Mouse (Mus musculus) midbrain, embryonic 13.5 days (tissue): ENCODE results near the gene Ddx41. TPM values are rescaled to one million over a fixed set of nuclear protein-coding genes. Genes with fewer than 3 reads are reported as not detected.

ENCODE experiments used
- ATAC-seq: fragments of 200-750 bp; cut with Nextera tagmentation; 2 replicates; pipeline ENCODE4 v1.8.0; 2017; ENCODE audit warnings: mild to moderate bottlenecking, moderate TSS enrichment, moderate library complexity
- H3K27ac ChIP-seq: fragments of 300-500 bp; sonication (generic); 2 replicates; pipeline ENCODE4 v1.5.1; 2015; ENCODE audit warnings: inconsistent platforms, mild to moderate bottlenecking, moderate library complexity
- H3K27me3 ChIP-seq: fragments of 300-500 bp; sonication (generic); 2 replicates; pipeline ENCODE4 v1.6.1; 2015; ENCODE audit warnings: mild to moderate bottlenecking, inconsistent platforms
- H3K36me3 ChIP-seq: fragments of 300-500 bp; sonication (generic); 2 replicates; pipeline ENCODE4 v1.6.1; 2015; ENCODE audit warnings: mild to moderate bottlenecking, inconsistent platforms
- H3K4me1 ChIP-seq: fragments of 300-500 bp; sonication (generic); replicated peaks from 2 replicates; pipeline ENCODE4 v1.6.1; 2015; ENCODE audit warnings: inconsistent platforms
- H3K4me2 ChIP-seq: fragments of 300-500 bp; sonication (generic); replicated peaks from 2 replicates; pipeline ENCODE4 v1.6.1; 2015; ENCODE audit warnings: moderate library complexity, mild to moderate bottlenecking, inconsistent platforms
- H3K4me3 ChIP-seq: fragments of 300-500 bp; sonication (generic); replicated peaks from 2 replicates; pipeline ENCODE4 v1.5.1; 2015; ENCODE audit warnings: mild to moderate bottlenecking, inconsistent platforms
- H3K9ac ChIP-seq: fragments of 300-500 bp; sonication (generic); replicated peaks from 2 replicates; pipeline ENCODE4 v1.6.1; 2015; ENCODE audit warnings: mild to moderate bottlenecking, inconsistent platforms
- H3K9me3 ChIP-seq: fragments of 300-500 bp; sonication (generic); 2 replicates; pipeline ENCODE4 v1.6.1; 2016; ENCODE audit warnings: mild to moderate bottlenecking, inconsistent platforms
- WGBS: fragments of 180-500 bp; shearing (Covaris S2); methylation state at CpG from one replicate; pipeline ENCODE4 v1.1.7; 2015; 5-methylcytosine and 5-hydroxymethylcytosine counted together
- microRNA-seq: library from miRNA; unstranded; fragments of <30 nt; microRNA quantifications from one replicate; pipeline ENCODE4, GENCODE M21; 2016
- polyA plus RNA-seq: library from polyadenylated mRNA; unstranded; fragments of >200 nt; fragmentation: Nextera tagmentation; extraction: Ambion mirVana; gene quantifications from 2 replicates; pipeline ENCODE4 v1.2.1, GENCODE M21; 2015

The Ddx41 gene
- polyA plus RNA-seq, 1 experiment from 2014 or later = 66.6 TPM

DNA sequence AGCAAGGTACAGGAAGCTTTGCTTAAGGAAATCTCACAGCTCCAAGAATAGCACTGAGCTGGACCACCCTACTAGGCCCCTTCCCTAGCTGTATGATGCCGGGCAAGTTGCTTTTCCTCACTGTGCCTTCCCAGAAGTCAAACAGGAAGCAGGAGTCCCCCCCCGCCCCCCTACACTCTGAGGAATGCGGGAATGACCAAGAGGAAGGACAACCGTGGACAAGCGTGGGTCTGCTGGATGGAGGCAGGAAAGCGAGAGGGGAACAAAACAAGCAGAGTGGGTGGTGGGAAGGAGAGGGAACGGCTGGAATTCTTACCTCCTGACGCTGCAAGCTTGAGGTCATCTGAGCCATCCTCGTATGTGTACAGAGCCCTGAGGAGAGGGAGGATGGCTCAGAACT lies 53.4 kb downstream of the Ddx41 start:
- Histone ChIP-seq H3K9ac (peak overlapping the region; percentile 100), H3K4me1 (peaks cover 50% of the 10 kb centered on the region), H3K9me3 (no peaks in the 10 kb centered on the region), H3K36me3 (peaks cover 51% of the 10 kb centered on the region), H3K4me3 (peak overlapping the region; percentile 97), H3K4me2 (peak overlapping the region; percentile 100), H3K27me3 (no peaks in the 10 kb centered on the region), H3K27ac (peak overlapping the region; percentile 100)
- ATAC-seq = no peak
- WGBS = 48% methylated on average over 9 of the region's 9 CpGs

DNA sequence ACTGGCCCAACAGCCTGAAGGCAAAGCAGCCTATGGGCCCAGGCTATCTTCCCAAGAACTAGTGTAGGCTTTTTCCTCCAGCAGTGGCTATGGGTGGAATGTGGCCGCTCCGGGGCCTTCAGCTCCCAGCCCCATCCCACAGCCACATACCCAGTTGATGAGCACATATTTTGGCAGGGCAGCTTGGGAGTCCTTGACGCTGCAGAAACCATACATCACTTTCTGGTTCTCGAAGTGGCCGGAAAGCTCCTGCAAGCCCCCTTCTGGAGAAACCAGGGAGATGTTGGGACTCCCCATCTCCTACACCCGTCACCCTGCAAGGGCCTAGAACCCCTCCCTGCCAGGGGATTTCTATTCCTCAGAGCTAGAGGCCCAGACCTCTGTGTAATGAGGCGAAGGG lies 53.9 kb downstream of the Ddx41 start:
- Histone ChIP-seq H3K4me1 (peaks cover 52% of the 10 kb centered on the region), H3K36me3 (peaks cover 57% of the 10 kb centered on the region), H3K9me3 (no peaks in the 10 kb centered on the region), H3K4me2 (peak overlapping the region; percentile 100), H3K9ac (peak overlapping the region; percentile 100; the same call in 1 of the 2 replicates), H3K27me3 (no peaks in the 10 kb centered on the region), H3K4me3 (peak overlapping the region; percentile 97), H3K27ac (peak overlapping the region; percentile 100)
- no peak for ATAC-seq
- WGBS = 82% methylated on average over 7 of the region's 7 CpGs

Small RNAs within 50 kb of the gene (microRNA-seq; reads per million reads assigned to microRNA genes)
- gene Mir6945 = 1.6 reads per million

Other genes starting within 250 kb of the Ddx41 start
- 308 and 310 TPM in 2 replicates for gene Prelid1, start 216.2 kb downstream of the Ddx41 start, polyA plus RNA-seq
- gene Rab24, start 214.7 kb downstream of the Ddx41 start, polyA plus RNA-seq = 99.5 and 108 TPM in 2 replicates
- gene Mxd3, start 206.8 kb downstream of the Ddx41 start, polyA plus RNA-seq = 18.4 and 19.9 TPM in 2 replicates
- gene Lman2, start 173.9 kb downstream of the Ddx41 start, polyA plus RNA-seq = 61.6 and 62.6 TPM in 2 replicates
- gene Rgs14, start 166.9 kb downstream of the Ddx41 start, polyA plus RNA-seq = 0.14 and 0.39 TPM in 2 replicates
- gene Slc34a1, start 138.5 kb downstream of the Ddx41 start, polyA plus RNA-seq = not detected in 2 replicates
- not detected in 2 replicates for gene Pfn3, start 121.4 kb downstream of the Ddx41 start, polyA plus RNA-seq
- not detected in 2 replicates for gene F12, start 109.9 kb downstream of the Ddx41 start, polyA plus RNA-seq
- 26.8 and 35.7 TPM in 2 replicates for gene Grk6, start 91.6 kb downstream of the Ddx41 start, polyA plus RNA-seq
- 2.3 and 2.8 TPM in 2 replicates for gene Prr7, start 72.4 kb downstream of the Ddx41 start, polyA plus RNA-seq
- gene Dbn1, start 48.5 kb downstream of the Ddx41 start, polyA plus RNA-seq = 655 and 674 TPM in 2 replicates
- 145 and 159 TPM in 2 replicates for gene Pdlim7, start 23.0 kb downstream of the Ddx41 start, polyA plus RNA-seq
- 4.3 and 4.7 TPM in 2 replicates for gene Dok3, start 7.4 kb downstream of the Ddx41 start, polyA plus RNA-seq
- gene Fam193b, start 34.5 kb upstream of the Ddx41 start, polyA plus RNA-seq = 64.9 and 72.3 TPM in 2 replicates
- gene Tmed9, start 37.1 kb upstream of the Ddx41 start, polyA plus RNA-seq = 103 and 125 TPM in 2 replicates
- 45.5 and 47.4 TPM in 2 replicates for gene B4galt7, start 63.2 kb upstream of the Ddx41 start, polyA plus RNA-seq
- 92.3 and 97.5 TPM in 2 replicates for gene Caml, start 86.3 kb upstream of the Ddx41 start, polyA plus RNA-seq
- 31.3 and 33.5 TPM in 2 replicates for gene Ddx46, start 98.4 kb upstream of the Ddx41 start, polyA plus RNA-seq
- 69.3 and 72.6 TPM in 2 replicates for gene B230219D22Rik, start 156.5 kb upstream of the Ddx41 start, polyA plus RNA-seq
- 121 and 129 TPM in 2 replicates for gene Txndc15, start 178.0 kb upstream of the Ddx41 start, polyA plus RNA-seq
- 19.7 and 23.0 TPM in 2 replicates for gene Pcbd2, start 190.7 kb upstream of the Ddx41 start, polyA plus RNA-seq
- 0.12 TPM in 1 of 2 replicates, not detected in the other for gene Catsper3, start 247.9 kb upstream of the Ddx41 start, polyA plus RNA-seq